In the genomic region with DNA sequence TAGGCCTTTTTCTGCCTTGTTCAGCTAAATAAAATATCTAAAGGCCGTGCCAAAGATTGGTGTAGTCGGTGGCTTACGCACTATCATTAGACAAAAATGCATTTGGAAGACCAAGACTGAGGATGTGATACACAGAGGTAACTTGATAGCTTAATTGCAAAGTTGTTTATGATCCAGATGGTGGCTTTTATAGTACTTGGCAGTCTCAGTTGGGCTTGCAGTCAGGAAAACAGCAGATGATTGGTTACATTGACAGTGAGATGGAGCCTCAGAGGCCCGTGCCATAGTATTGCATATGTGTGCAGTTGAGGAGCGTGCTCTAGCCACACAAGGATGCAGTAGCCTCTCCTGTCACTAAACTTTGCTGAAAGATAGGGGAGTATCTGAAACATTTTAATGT, we compare ENCODE assay signal across 16 mouse cellular contexts. TPM values are rescaled to one million over a fixed set of nuclear protein-coding genes. Genes with fewer than 3 reads are reported as not detected.
DNase-seq lines count a peak whose midpoint lies in the region; ATAC-seq and TF ChIP-seq lines count a peak whose summit lies in the region.
"Had no signal": no experiment of that assay in that cellular context is flagged by ENCODE, and none has a peak within 500 bp of the region (broad histone marks: within the 10 kb centered on the region; RNA-seq: fewer than 3 reads in every experiment).

No protein-coding gene starts in this region.

- 54% methylated on average over 5 of the region's 5 CpGs for WGBS in forebrain, embryonic 15.5 days
- WGBS in forebrain, embryonic 12.5 days: 88% methylated on average over 5 of the region's 5 CpGs
- WGBS in lung, embryonic 14.5 days: 46% methylated on average over 5 of the region's 5 CpGs
- 53% methylated on average over 5 of the region's 5 CpGs for WGBS in neural tube, embryonic 14.5 days

- 0 out of 2 replicates have a peak overlapping the region, but pooled peaks have one; percentile 1 for H3K27ac ChIP-seq in forebrain, embryonic 15.5 days (replicated peaks)
- no peak overlapping the region for H3K27ac ChIP-seq in forebrain, embryonic 12.5 days
- H3K27ac ChIP-seq in lung, embryonic 14.5 days (ENCODE audit: low read depth): no peak overlapping the region
- no peak overlapping the region for H3K27ac ChIP-seq in neural tube, embryonic 14.5 days (ENCODE audit: low read depth, low read length)
- H3K27ac ChIP-seq: heart, embryonic 13.5 days; hindbrain, embryonic 10.5 days; left cerebral cortex, adult 2 months; midbrain, embryonic 12.5 days; neural tube, embryonic 12.5 days had no signal

- no peak for TF ChIP-seq CTCF in lung, embryonic 14.5 days (IDR thresholded peaks at IDR 0.05; ENCODE audit: low read depth)

- no peak overlapping the region for H3K4me3 ChIP-seq in forebrain, embryonic 15.5 days
- no peak overlapping the region for H3K4me3 ChIP-seq in forebrain, embryonic 12.5 days (replicated peaks)
- no peak overlapping the region for H3K4me3 ChIP-seq in lung, embryonic 14.5 days (ENCODE audit: low read depth, low read length)
- no peak overlapping the region for H3K4me3 ChIP-seq in neural tube, embryonic 14.5 days (ENCODE audit: low read depth, low read length)
- H3K4me3 ChIP-seq: heart, embryonic 13.5 days; hindbrain, embryonic 10.5 days; left cerebral cortex, adult 2 months; midbrain, embryonic 12.5 days; neural tube, embryonic 12.5 days had no signal

- ATAC-seq in forebrain, embryonic 15.5 days (replicated peaks): peak; percentile 82
- ATAC-seq in forebrain, embryonic 12.5 days (ENCODE audit: low FRiP score): no peak
- no peak; the same call in 1 of the 2 replicates for ATAC-seq in lung, embryonic 14.5 days (ENCODE audit: insufficient read depth)
- peak; percentile 89 for ATAC-seq in neural tube, embryonic 14.5 days (ENCODE audit: low read depth)

- no peak overlapping the region for H3K9ac ChIP-seq in forebrain, embryonic 15.5 days (replicated peaks)
- no peak overlapping the region for H3K9ac ChIP-seq in forebrain, embryonic 12.5 days
- no peak overlapping the region for H3K9ac ChIP-seq in lung, embryonic 14.5 days
- no peak overlapping the region for H3K9ac ChIP-seq in neural tube, embryonic 14.5 days (replicated peaks; ENCODE audit: low read depth, low read length)
- H3K9ac ChIP-seq: heart, embryonic 13.5 days; midbrain, embryonic 12.5 days; neural tube, embryonic 12.5 days had no signal

- H3K4me2 ChIP-seq in forebrain, embryonic 15.5 days (replicated peaks): no peak overlapping the region
- no peak overlapping the region for H3K4me2 ChIP-seq in forebrain, embryonic 12.5 days
- H3K4me2 ChIP-seq in lung, embryonic 14.5 days: no peak overlapping the region
- no peak overlapping the region for H3K4me2 ChIP-seq in neural tube, embryonic 14.5 days (ENCODE audit: low read depth, low read length)
- H3K4me2 ChIP-seq: heart, embryonic 13.5 days; midbrain, embryonic 12.5 days; neural tube, embryonic 12.5 days had no signal

- peak; percentile 65 for DNase-seq in lung, embryonic 14.5 days
- DNase-seq in lung, adult 18-20 months: no peak
- peak; percentile 28 for DNase-seq in brain, embryonic 18.5 days (ENCODE audit: low read depth, low spot score)
- no peak for DNase-seq in urinary bladder, postnatal 14 days (ENCODE audit: low spot score)
- DNase-seq in MN1 (ENCODE audit: low spot score): no peak
- DNase-seq: adrenal gland, adult 2 months; kidney, adult 18-20 months; lung, postnatal 36 days had no signal

- H3K36me3 ChIP-seq in forebrain, embryonic 15.5 days: no peaks in the 10 kb centered on the region
- no peaks in the 10 kb centered on the region for H3K36me3 ChIP-seq in forebrain, embryonic 12.5 days (replicated peaks)
- no peaks in the 10 kb centered on the region for H3K36me3 ChIP-seq in lung, embryonic 14.5 days (ENCODE audit: insufficient read depth)
- no peaks in the 10 kb centered on the region for H3K36me3 ChIP-seq in neural tube, embryonic 14.5 days (ENCODE audit: control insufficient read depth, insufficient read depth, low read length)
- H3K36me3 ChIP-seq: hindbrain, embryonic 10.5 days; midbrain, embryonic 12.5 days; neural tube, embryonic 12.5 days had no signal

- no peaks in the 10 kb centered on the region for H3K9me3 ChIP-seq in forebrain, embryonic 15.5 days
- H3K9me3 ChIP-seq in forebrain, embryonic 12.5 days: no peaks in the 10 kb centered on the region
- H3K9me3 ChIP-seq in lung, embryonic 14.5 days (ENCODE audit: low read depth, low read length): no peaks in the 10 kb centered on the region
- H3K9me3 ChIP-seq in neural tube, embryonic 14.5 days (ENCODE audit: control insufficient read depth, low read length): no peaks in the 10 kb centered on the region
- H3K9me3 ChIP-seq: heart, embryonic 13.5 days; midbrain, embryonic 12.5 days; neural tube, embryonic 12.5 days had no signal

- H3K4me1 ChIP-seq in forebrain, embryonic 15.5 days: peaks cover 4% of the 10 kb centered on the region; the same call in 1 of the 2 replicates
- H3K4me1 ChIP-seq in forebrain, embryonic 12.5 days: no peaks in the 10 kb centered on the region
- no peaks in the 10 kb centered on the region for H3K4me1 ChIP-seq in lung, embryonic 14.5 days (ENCODE audit: insufficient read depth)
- H3K4me1 ChIP-seq in neural tube, embryonic 14.5 days (ENCODE audit: control insufficient read depth, insufficient read depth, low read length): no peaks in the 10 kb centered on the region
- H3K4me1 ChIP-seq: midbrain, embryonic 12.5 days; neural tube, embryonic 12.5 days had no signal

- H3K27me3 ChIP-seq in forebrain, embryonic 15.5 days: no peaks in the 10 kb centered on the region
- H3K27me3 ChIP-seq in forebrain, embryonic 12.5 days: no peaks in the 10 kb centered on the region
- H3K27me3 ChIP-seq in lung, embryonic 14.5 days (ENCODE audit: insufficient read depth, low read length): no peaks in the 10 kb centered on the region
- no peaks in the 10 kb centered on the region for H3K27me3 ChIP-seq in neural tube, embryonic 14.5 days (ENCODE audit: control insufficient read depth, insufficient read depth, low read length)
- H3K27me3 ChIP-seq: heart, embryonic 13.5 days; midbrain, embryonic 12.5 days; neural tube, embryonic 12.5 days had no signal

RNA-seq across cellular contexts. Expression of a gene that starts 28.8 kb away (rescaled TPM):
- 36.5 and 39.4 TPM in 2 replicates for polyA plus RNA-seq in forebrain, embryonic 15.5 days (2015; fragmentation: Nextera tagmentation; extraction: Ambion mirVana)
- 46.5 and 49.4 TPM in 2 replicates for polyA plus RNA-seq in forebrain, embryonic 12.5 days (2016; fragmentation: Nextera tagmentation; extraction: Ambion mirVana)
- polyA plus RNA-seq in lung, embryonic 14.5 days (2014; fragmentation: Nextera tagmentation; extraction: Ambion mirVana): 26.6 and 26.9 TPM in 2 replicates
- polyA plus RNA-seq in neural tube, embryonic 14.5 days (2014; fragmentation: Nextera tagmentation; extraction: Ambion mirVana): 49.1 and 49.8 TPM in 2 replicates

Comparison
In these comparisons a context has a peak if more than half of its experiments do, and no peak if none do; other contexts are left out.
1. ATAC-seq: peak in forebrain, embryonic 15.5 days (single experiment) and neural tube, embryonic 14.5 days (single experiment); none in forebrain, embryonic 12.5 days (single experiment) and lung, embryonic 14.5 days (single experiment).
2. DNase-seq: peak in lung, embryonic 14.5 days (single experiment) and brain, embryonic 18.5 days (single experiment); none in lung, adult 18-20 months (0 of 2), urinary bladder, postnatal 14 days (single experiment) and MN1 (single experiment).